Mouse (Mus musculus): ENCODE data around the gene Gpr21. TPM values are rescaled to one million over a fixed set of nuclear protein-coding genes. Genes with fewer than 3 reads are reported as not detected.

The Gpr21 gene
- polyA plus RNA-seq (2014; fragmentation: Illumina TruSeq; extraction: RNeasy Lipid Tissue Mini Kit (QIAGEN cat#74804); ENCODE audit: insufficient read depth, low read depth, low replicate concordance): 0.22 TPM

GRCm38 (mm10) chr2:37516030-37516710, at the start of gene Gpr21:
Gene Gpr21, plus strand, starts transcription at chr2:37516332.

Other genes starting within 250 kb of the Gpr21 start
- gene Olfr368, start 189.8 kb upstream of the Gpr21 start, polyA plus RNA-seq (2014; fragmentation: Illumina TruSeq; extraction: RNeasy Lipid Tissue Mini Kit (QIAGEN cat#74804); ENCODE audit: insufficient read depth, low read depth, low replicate concordance): not detected
- gene Pdcl, start 157.0 kb upstream of the Gpr21 start, polyA plus RNA-seq (2014; fragmentation: Illumina TruSeq; extraction: RNeasy Lipid Tissue Mini Kit (QIAGEN cat#74804); ENCODE audit: insufficient read depth, low read depth, low replicate concordance): 21.4 TPM
- gene Rc3h2, start 93.4 kb upstream of the Gpr21 start, polyA plus RNA-seq (2014; fragmentation: Illumina TruSeq; extraction: RNeasy Lipid Tissue Mini Kit (QIAGEN cat#74804); ENCODE audit: insufficient read depth, low read depth, low replicate concordance): 6.0 TPM
- 1.7 TPM for gene Zbtb26, start 73.2 kb upstream of the Gpr21 start, polyA plus RNA-seq (2014; fragmentation: Illumina TruSeq; extraction: RNeasy Lipid Tissue Mini Kit (QIAGEN cat#74804); ENCODE audit: insufficient read depth, low read depth, low replicate concordance)
- 5.9 TPM for gene Zbtb6, start 73.2 kb upstream of the Gpr21 start, polyA plus RNA-seq (2014; fragmentation: Illumina TruSeq; extraction: RNeasy Lipid Tissue Mini Kit (QIAGEN cat#74804); ENCODE audit: insufficient read depth, low read depth, low replicate concordance)
- 12.2 TPM for gene Rabgap1, start 73.1 kb upstream of the Gpr21 start, polyA plus RNA-seq (2014; fragmentation: Illumina TruSeq; extraction: RNeasy Lipid Tissue Mini Kit (QIAGEN cat#74804); ENCODE audit: insufficient read depth, low read depth, low replicate concordance)
- 8.7 TPM for gene Strbp, start 187.5 kb downstream of the Gpr21 start, polyA plus RNA-seq (2014; fragmentation: Illumina TruSeq; extraction: RNeasy Lipid Tissue Mini Kit (QIAGEN cat#74804); ENCODE audit: insufficient read depth, low read depth, low replicate concordance)

Data from lung, adult 10 weeks (tissue).